Mouse (Mus musculus) hindbrain, embryonic 10.5 days (tissue): ENCODE results near the gene Pms2. TPM values are rescaled to one million over a fixed set of nuclear protein-coding genes. Genes with fewer than 3 reads are reported as not detected.

ENCODE experiments used
- DNase-seq: peaks from one replicate; pipeline ENCODE4 v3.0.0-alpha.2; 2017; ENCODE audit warnings: low spot score
- H3K27ac ChIP-seq: fragments of 300-500 bp; sonication (generic); 2 replicates; pipeline ENCODE4 v1.5.1; 2016; ENCODE audit warnings: mild to moderate bottlenecking, moderate library complexity
- H3K27me3 ChIP-seq: fragments of 300-500 bp; sonication (generic); 2 replicates; pipeline ENCODE4 v1.6.1; 2016; ENCODE audit warnings: mild to moderate bottlenecking; ENCODE audit not compliant: poor library complexity, insufficient read depth, severe bottlenecking
- H3K36me3 ChIP-seq: fragments of 300-500 bp; sonication (generic); 2 replicates; pipeline ENCODE4 v1.6.1; 2016; ENCODE audit warnings: mild to moderate bottlenecking, moderate library complexity
- H3K4me1 ChIP-seq: fragments of 300-500 bp; sonication (generic); replicated peaks from 2 replicates; pipeline ENCODE4 v1.6.1; 2016; ENCODE audit warnings: mild to moderate bottlenecking
- H3K4me3 ChIP-seq: fragments of 300-500 bp; sonication (generic); 2 replicates; pipeline ENCODE4 v1.5.1; 2016; ENCODE audit warnings: mild to moderate bottlenecking, moderate library complexity
- H3K9me3 ChIP-seq: fragments of 300-500 bp; sonication (generic); 2 replicates; pipeline ENCODE4 v1.6.1; 2016; ENCODE audit warnings: mild to moderate bottlenecking, moderate library complexity
- WGBS: fragments of 180-500 bp; shearing (Covaris S2); methylation state at CpG from one replicate; pipeline ENCODE4 v1.1.7; 2016; 5-methylcytosine and 5-hydroxymethylcytosine counted together
- polyA plus RNA-seq: library from polyadenylated mRNA; unstranded; fragments of >200 nt; fragmentation: Nextera tagmentation; extraction: Ambion mirVana; gene quantifications from 2 replicates; pipeline ENCODE4 v1.2.1, GENCODE M21; 2016

Gene Pms2
- polyA plus RNA-seq, 1 experiment from 2014 or later = 30.7 TPM

DNA sequence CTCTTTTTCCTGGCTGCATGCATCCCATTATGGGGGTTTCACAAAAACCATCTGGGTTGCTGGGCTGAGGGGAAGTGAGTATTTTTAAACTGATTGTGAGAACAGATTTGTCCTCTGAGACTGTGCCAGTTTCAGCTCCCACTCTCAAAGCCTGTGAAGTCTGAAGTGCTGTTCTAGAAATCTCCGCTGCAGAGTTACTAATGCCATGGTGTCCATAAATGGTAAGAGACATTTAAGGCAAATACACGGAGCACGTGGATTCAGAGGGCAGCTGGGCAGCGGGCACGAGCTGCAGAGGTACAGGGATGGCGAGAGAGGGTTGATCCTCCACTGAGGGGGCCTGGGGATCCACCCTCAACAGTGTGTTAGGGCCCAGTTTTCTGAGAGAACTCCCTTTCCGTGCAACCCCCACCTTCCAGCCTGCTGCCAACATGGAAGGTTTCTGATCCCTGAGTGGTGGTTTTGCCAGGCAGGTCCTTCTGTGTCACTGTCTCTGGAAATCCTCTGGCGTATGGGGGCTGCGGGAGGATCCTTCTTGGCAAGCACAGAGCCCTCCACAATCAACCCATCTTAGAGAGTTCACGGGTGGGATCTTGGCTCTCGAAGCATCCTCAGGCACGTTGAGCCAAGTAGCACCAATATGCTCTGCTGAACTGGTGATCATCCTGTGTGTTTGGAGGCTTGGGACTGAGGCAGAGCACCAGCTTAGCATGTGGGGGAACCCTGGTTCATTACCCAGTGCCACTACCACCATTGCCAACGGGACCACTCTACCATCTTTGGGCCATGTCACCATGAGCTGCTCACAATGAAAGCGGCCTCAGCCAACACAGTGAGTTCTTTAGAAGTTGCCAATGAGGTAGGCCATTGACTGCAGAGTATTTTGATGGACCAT, 33.7 kb downstream of the Pms2 start:
- 89% methylated on average over 14 of the region's 14 CpGs for WGBS
- Histone ChIP-seq H3K27me3 (no peaks in the 10 kb centered on the region), H3K4me1 (peaks cover 3% of the 10 kb centered on the region; the same call in 1 of the 2 replicates), H3K4me3 (no peak overlapping the region), H3K27ac (no peak overlapping the region), H3K9me3 (0 out of 2 replicates have a peak, but pooled peaks cover 5% of the 10 kb centered on the region), H3K36me3 (no peaks in the 10 kb centered on the region)
- DNase-seq = no peak

DNA sequence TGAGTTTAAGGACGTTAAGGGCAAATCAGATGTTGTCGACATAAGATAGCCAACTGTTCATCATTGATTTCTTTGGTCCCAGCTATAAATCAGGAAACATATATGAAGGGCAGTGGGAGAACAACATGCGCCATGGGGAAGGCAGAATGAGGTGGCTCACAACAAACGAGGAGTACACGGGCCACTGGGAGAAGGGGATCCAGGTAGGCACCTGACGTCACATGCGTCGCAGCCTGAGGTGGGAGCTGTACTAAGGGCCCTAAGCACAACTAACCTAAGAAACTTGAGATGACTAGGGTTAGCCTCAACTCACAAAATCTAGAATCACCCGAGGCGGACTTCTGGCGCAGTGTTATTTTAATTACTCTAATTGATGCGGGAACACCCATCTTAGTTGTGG, 38.6 kb downstream of the Pms2 start:
- H3K36me3 ChIP-seq = no peaks in the 10 kb centered on the region
- no peaks in the 10 kb centered on the region for H3K4me1 ChIP-seq
- H3K4me3 ChIP-seq = no peak overlapping the region
- no peaks in the 10 kb centered on the region for H3K9me3 ChIP-seq
- H3K27me3 ChIP-seq = no peaks in the 10 kb centered on the region
- no peak overlapping the region for H3K27ac ChIP-seq
- WGBS = 88% methylated on average over 12 of the region's 12 CpGs
- DNase-seq = no peak

DNA sequence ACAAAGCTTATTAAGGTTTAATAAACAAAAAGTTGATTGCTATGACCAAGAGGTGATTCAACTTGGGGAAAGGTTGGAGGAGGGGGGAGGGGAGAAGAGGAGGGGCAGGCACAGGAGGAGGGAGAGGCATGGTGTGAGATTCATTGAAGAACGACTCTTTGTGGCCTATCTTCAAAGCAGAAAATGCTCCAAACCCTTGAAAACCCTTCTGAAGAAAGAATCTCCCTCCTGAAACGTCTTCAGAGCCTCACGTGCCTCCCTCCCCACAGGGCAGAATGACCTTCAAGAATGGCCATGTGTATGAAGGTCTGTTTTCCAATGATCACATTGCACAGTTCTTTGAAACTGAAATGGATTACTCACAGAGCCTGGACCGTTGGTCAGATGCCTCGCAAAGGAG, 40.3 kb downstream of the Pms2 start:
- Histone ChIP-seq H3K27ac (no peak overlapping the region), H3K9me3 (no peaks in the 10 kb centered on the region), H3K4me3 (no peak overlapping the region), H3K27me3 (no peaks in the 10 kb centered on the region), H3K4me1 (no peaks in the 10 kb centered on the region), H3K36me3 (no peaks in the 10 kb centered on the region)
- DNase-seq = no peak
- 43% methylated on average over 5 of the region's 5 CpGs for WGBS

DNA sequence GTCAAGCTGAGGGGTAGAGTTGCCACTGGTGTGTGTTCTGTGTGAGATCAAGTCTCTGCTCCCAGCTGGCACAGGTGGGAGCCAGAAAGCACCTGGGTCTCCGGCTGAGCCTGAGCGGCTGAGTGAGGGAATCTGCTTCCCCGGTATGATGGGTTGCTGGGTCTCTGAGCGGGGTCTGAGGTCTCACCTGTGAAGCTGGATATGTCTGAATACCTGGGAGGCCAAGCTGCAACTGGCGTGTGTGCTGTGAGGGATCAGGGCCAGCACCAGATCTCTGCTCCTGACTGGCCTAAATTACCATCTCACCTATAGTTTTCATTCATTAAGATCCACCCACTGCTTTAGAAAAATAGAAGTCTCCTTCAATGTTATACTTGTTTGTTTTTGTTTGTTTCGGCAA, 47.3 kb downstream of the Pms2 start:
- WGBS = 89% methylated on average over 6 of the region's 6 CpGs
- Histone ChIP-seq H3K36me3 (no peaks in the 10 kb centered on the region), H3K9me3 (peaks cover 21% of the 10 kb centered on the region; the same call in 1 of the 2 replicates)

DNA sequence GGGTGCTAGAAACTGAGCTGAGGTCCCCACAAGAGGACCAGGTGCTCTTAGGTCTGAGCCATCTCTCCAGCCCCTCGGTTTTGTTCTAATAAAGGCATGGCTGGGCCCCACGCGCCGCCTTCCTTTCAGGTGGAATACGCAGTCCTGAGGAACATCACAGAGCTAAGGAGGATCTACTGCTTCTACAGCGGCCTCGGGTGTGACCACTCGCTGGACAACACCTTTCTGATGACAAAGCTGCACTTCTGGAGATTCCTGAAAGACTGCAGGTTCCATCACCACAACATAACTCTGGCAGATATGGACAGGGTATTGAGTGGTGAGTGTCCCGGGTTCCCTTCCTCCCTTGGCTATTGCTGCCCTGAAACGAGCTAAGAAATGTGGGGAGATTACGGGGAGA, 49.8 kb downstream of the Pms2 start:
- no peaks in the 10 kb centered on the region for H3K27me3 ChIP-seq
- H3K4me3 ChIP-seq = no peak overlapping the region
- DNase-seq = no peak
- WGBS = 90% methylated on average over 11 of the region's 11 CpGs
- H3K4me1 ChIP-seq = no peaks in the 10 kb centered on the region
- peaks cover 21% of the 10 kb centered on the region; the same call in 1 of the 2 replicates for H3K9me3 ChIP-seq
- H3K27ac ChIP-seq = no peak overlapping the region
- H3K36me3 ChIP-seq = no peaks in the 10 kb centered on the region

More for the DNA sequence above, 47.3 kb downstream of the Pms2 start:
- Histone ChIP-seq H3K27me3 (no peaks in the 10 kb centered on the region), H3K27ac (no peak overlapping the region), H3K4me3 (no peak overlapping the region), H3K4me1 (no peaks in the 10 kb centered on the region)
- DNase-seq = no peak

DNA sequence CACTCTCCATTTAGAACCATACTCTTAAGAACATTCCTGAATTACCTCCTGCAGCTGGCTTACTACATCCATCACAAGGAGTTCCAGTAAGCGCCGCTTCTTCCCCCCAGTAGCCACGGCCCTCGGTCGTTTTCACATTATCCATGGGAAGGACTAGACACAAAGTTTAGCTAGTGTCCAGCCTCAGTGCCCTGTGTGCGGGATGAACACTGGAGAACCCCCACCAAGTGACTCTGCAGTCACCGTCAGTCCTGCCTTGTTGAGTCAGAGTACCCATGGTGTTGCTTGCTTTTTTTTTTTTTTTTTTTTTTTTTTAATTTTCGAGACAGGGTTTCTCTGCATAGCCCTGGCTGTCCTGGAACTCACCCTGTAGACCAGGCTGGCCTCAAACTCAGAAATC, 51.4 kb downstream of the Pms2 start:
- Histone ChIP-seq H3K4me1 (no peaks in the 10 kb centered on the region), H3K36me3 (no peaks in the 10 kb centered on the region), H3K27ac (no peak overlapping the region), H3K9me3 (peaks cover 14% of the 10 kb centered on the region; the same call in 1 of the 2 replicates), H3K4me3 (no peak overlapping the region), H3K27me3 (no peaks in the 10 kb centered on the region)
- 92% methylated on average over 8 of the region's 8 CpGs for WGBS
- no peak for DNase-seq

DNA sequence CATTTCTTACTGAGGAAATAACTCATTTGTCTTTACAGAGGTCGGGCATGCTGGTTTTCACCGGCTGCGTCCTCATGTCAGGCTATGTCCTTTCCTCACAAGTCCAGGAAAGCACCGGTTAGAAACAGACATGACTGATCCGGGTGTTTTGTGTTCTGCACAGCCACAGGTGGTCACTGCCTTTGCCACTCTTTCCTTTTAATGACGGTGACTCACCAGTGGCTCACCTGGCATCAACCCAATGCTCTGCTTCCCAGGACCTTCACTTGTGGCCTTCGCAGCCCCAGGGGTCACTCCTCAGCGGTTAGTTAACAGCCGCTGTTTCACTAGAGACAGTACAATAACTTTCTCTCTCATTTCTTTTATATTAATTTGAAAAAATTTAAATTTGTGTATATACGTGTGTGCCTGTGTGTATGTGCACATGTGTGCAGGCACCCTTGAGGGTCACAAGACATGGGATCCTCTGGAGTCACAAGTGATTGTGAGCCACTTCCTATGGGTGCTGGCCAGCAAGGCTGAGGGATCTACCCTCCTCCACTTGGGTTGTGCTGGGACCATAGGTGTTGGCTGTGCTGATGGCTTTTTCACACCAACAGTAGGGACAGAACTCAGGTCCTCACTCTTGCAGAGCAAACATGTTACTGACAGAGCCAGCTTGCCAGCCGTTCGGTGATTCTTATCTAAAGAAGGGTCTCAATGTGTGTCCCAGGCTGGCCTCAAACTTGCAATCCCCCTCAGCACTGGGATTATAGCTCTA, 56.0 kb downstream of the Pms2 start:
- H3K27ac ChIP-seq = no peak overlapping the region
- H3K9me3 ChIP-seq = no peaks in the 10 kb centered on the region
- 91% methylated on average over 12 of the region's 12 CpGs for WGBS
- H3K36me3 ChIP-seq = no peaks in the 10 kb centered on the region
- H3K27me3 ChIP-seq = no peaks in the 10 kb centered on the region
- no peak overlapping the region for H3K4me3 ChIP-seq
- DNase-seq = no peak
- H3K4me1 ChIP-seq = no peaks in the 10 kb centered on the region

DNA sequence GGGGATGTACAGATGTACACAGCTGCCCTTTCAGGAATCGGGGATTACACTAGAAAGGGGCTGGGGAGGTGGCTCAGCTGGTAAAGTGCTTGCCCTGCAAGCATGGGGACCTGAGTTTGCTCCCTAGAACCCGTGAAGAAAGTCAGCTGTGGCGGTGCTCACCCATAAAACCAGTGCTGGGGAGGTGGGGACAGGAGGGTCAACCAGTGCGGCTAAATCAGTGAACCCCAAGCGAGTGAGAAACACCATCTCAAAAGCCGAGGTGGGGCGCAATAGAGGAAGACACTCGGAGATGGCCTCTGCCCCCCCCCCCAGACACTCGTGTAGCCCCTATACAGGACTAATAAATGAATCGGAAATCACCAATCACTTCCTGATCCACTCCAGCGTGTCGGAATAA, 56.9 kb downstream of the Pms2 start:
- H3K9me3 ChIP-seq = no peaks in the 10 kb centered on the region
- H3K4me1 ChIP-seq = no peaks in the 10 kb centered on the region
- H3K27me3 ChIP-seq = no peaks in the 10 kb centered on the region
- DNase-seq = no peak
- WGBS = 90% methylated on average over 12 of the region's 12 CpGs
- no peak overlapping the region for H3K27ac ChIP-seq
- H3K4me3 ChIP-seq = no peak overlapping the region
- H3K36me3 ChIP-seq = no peaks in the 10 kb centered on the region

DNA sequence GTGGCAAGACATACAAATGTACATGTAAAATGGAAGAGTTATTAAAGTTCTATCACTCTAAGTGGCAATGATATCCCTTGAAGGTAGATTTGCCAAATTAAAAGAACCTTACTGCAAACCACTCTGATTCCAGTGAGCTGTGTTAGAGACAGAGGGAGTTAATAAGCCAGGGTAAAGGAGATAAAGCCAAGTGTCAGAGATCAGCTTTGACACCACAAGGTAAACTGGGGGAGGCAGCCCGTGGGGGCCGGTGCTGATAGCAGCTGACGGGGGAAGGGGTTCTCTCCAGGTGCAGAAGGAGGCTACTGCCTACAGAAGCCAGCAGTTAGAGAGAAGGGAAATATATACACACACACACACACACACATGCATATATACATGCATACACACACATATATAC, 62.9 kb downstream of the Pms2 start:
- Histone ChIP-seq H3K9me3 (no peaks in the 10 kb centered on the region), H3K27ac (no peak overlapping the region), H3K4me3 (no peak overlapping the region), H3K4me1 (no peaks in the 10 kb centered on the region), H3K27me3 (no peaks in the 10 kb centered on the region), H3K36me3 (no peaks in the 10 kb centered on the region)
- no peak for DNase-seq
- 75% methylated on average over 3 of the region's 3 CpGs for WGBS

DNA sequence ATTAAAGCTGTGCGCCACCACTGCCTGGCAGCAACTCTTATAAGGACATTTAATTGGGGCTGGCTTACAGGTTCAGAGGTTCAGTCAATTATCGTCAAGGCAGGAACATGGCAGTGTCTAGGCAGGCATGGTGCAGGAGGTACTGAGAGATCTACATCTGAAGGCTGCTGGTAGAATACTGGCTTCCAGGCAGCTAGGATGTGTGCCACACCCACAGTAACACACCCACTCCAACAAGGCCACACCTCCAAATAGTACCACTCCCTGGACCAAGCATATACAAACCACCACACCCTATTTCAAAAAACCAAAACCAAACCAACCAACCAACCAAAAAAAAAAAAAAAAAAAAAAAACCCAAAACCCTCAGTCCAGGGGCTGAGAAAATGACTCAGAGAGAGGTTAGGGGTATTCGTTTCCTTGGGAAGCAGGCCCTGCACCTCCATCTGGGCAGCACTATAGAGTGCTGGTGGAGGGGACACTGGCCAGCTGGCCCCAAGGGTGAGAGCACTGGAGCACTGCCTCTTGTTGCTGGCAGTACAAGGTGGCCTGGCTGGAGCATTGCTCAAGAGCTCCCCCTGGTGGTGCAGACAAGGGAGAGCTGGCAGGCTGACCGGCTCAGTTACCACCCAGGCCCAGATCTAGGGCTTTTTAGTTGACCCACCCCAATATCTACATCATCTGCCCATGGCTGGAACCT, 65.3 kb downstream of the Pms2 start:
- Histone ChIP-seq H3K27me3 (no peaks in the 10 kb centered on the region), H3K27ac (no peak overlapping the region), H3K4me3 (no peak overlapping the region), H3K9me3 (no peaks in the 10 kb centered on the region), H3K36me3 (no peaks in the 10 kb centered on the region), H3K4me1 (no peaks in the 10 kb centered on the region)
- WGBS = 56% methylated on average over 4 of the region's 4 CpGs
- peak; percentile 78 for DNase-seq

DNA sequence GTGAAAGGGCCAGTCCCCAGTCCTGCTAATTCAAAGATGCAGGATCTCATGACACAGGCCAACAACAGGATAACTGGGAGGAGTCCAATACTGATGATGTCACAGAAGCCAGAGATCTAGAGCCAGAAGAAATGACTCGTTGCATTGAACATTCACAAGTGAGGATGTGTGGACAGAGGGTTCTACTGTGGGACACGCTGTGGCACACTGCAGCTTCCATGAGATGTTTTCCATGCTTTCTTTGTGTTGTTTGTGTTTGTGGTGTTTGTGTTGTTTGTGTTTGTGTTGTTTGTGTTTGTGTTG, 65.8 kb downstream of the Pms2 start:
- WGBS = 78% methylated on average over 2 of the region's 2 CpGs

DNA sequence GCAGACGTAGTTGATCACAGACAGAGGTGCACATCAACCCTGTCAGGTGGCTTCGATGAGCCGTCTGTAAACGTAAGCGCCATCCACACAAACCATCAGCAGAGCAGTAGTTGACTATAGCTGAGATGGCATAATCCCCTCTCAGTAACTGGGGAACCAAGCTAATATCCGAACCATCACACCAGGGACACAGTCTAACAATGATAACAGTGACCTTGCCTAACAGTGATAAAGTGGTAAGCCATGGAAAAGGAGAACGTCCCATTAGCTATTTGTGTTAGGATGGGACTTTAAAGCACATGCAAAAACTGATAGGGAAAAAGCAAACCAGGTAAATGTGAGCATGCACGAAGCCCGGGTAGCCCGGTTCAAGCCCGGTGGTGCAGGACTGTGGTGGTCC, 66.5 kb downstream of the Pms2 start:
- Histone ChIP-seq H3K4me1 (0 out of 2 replicates have a peak, but pooled peaks cover 7% of the 10 kb centered on the region), H3K27me3 (no peaks in the 10 kb centered on the region), H3K36me3 (no peaks in the 10 kb centered on the region), H3K4me3 (no peak overlapping the region), H3K27ac (no peak overlapping the region), H3K9me3 (no peaks in the 10 kb centered on the region)
- WGBS = 91% methylated on average over 11 of the region's 11 CpGs
- DNase-seq = no peak

More for the DNA sequence above, 65.8 kb downstream of the Pms2 start:
- no peaks in the 10 kb centered on the region for H3K27me3 ChIP-seq
- no peak for DNase-seq
- no peaks in the 10 kb centered on the region for H3K36me3 ChIP-seq
- H3K9me3 ChIP-seq = no peaks in the 10 kb centered on the region
- H3K4me3 ChIP-seq = no peak overlapping the region
- no peak overlapping the region for H3K27ac ChIP-seq
- 0 out of 2 replicates have a peak, but pooled peaks cover 2% of the 10 kb centered on the region for H3K4me1 ChIP-seq
